Mouse (Mus musculus) neural tube, embryonic 13.5 days (tissue): ENCODE data around the gene Nupl1. TPM values are rescaled to one million over a fixed set of nuclear protein-coding genes. Genes with fewer than 3 reads are reported as not detected.

Experiments
- ATAC-seq: fragments of 200-750 bp; cut with Nextera tagmentation; 2 replicates; pipeline ENCODE4 v1.8.0; 2017; ENCODE audit warnings: low read depth, mild to moderate bottlenecking, moderate TSS enrichment, moderate library complexity
- H3K27ac ChIP-seq: fragments of 300-500 bp; sonication (generic); replicated peaks from 2 replicates; pipeline ENCODE4 v1.5.1; 2015; ENCODE audit warnings: moderate library complexity, mild to moderate bottlenecking, inconsistent platforms
- H3K27me3 ChIP-seq: fragments of 300-500 bp; sonication (generic); 2 replicates; pipeline ENCODE4 v1.6.1; 2015; ENCODE audit warnings: mild to moderate bottlenecking, inconsistent platforms
- H3K36me3 ChIP-seq: fragments of 300-500 bp; sonication (generic); 2 replicates; pipeline ENCODE4 v1.6.1; 2015; ENCODE audit warnings: mild to moderate bottlenecking, inconsistent platforms
- H3K4me1 ChIP-seq: fragments of 300-500 bp; sonication (generic); replicated peaks from 2 replicates; pipeline ENCODE4 v1.6.1; 2015; ENCODE audit warnings: inconsistent platforms
- H3K4me2 ChIP-seq: fragments of 300-500 bp; sonication (generic); 2 replicates; pipeline ENCODE4 v1.6.1; 2015; ENCODE audit warnings: inconsistent platforms, mild to moderate bottlenecking, moderate library complexity
- H3K4me3 ChIP-seq: fragments of 300-500 bp; sonication (generic); 2 replicates; pipeline ENCODE4 v1.5.1; 2015; ENCODE audit warnings: mild to moderate bottlenecking, inconsistent platforms
- H3K9ac ChIP-seq: fragments of 300-500 bp; sonication (generic); 2 replicates; pipeline ENCODE4 v1.6.1; 2015; ENCODE audit warnings: moderate library complexity, mild to moderate bottlenecking, inconsistent platforms
- H3K9me3 ChIP-seq: fragments of 300-500 bp; sonication (generic); 2 replicates; pipeline ENCODE4 v1.6.1; 2016; ENCODE audit warnings: inconsistent platforms
- WGBS: fragments of 180-500 bp; shearing (Covaris S2); methylation state at CpG from one replicate; pipeline ENCODE4 v1.1.7; 2015; 5-methylcytosine and 5-hydroxymethylcytosine counted together
- polyA plus RNA-seq: library from polyadenylated mRNA; unstranded; fragments of >200 nt; fragmentation: Nextera tagmentation; extraction: Ambion mirVana; gene quantifications from 2 replicates; pipeline ENCODE4 v1.2.1, GENCODE M21; 2015

Nupl1 gene
- polyA plus RNA-seq, 1 experiment from 2014 or later, result not detected

DNA sequence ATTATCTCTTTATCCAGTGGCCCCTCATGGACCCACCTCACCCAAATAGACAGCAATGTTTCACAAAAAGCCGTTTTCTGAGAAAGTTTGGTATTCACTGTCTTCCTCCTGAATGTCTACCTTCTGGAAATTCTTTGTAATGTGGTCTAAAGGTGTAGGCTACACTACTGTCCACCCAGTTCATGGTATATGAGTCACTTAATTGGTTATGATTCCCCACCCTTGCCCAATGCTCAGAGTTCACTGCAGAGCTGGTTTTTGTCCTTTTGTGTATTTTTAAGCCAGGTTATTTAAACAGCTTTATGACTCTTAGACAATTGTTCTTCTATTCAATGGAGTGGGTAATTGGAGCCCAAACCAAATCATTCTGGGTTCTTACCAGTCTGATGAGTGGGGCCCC is 35.1 kb downstream of the Nupl1 start:
- Histone ChIP-seq H3K9me3 (no peaks in the 10 kb centered on the region), H3K9ac (no peak overlapping the region), H3K27me3 (no peaks in the 10 kb centered on the region), H3K27ac (no peak overlapping the region), H3K4me2 (no peak overlapping the region), H3K36me3 (peaks cover 29% of the 10 kb centered on the region), H3K4me3 (no peak overlapping the region), H3K4me1 (no peaks in the 10 kb centered on the region)
- no peak for ATAC-seq
- WGBS, result 86% methylated on average over 1 of the region's 1 CpGs

DNA sequence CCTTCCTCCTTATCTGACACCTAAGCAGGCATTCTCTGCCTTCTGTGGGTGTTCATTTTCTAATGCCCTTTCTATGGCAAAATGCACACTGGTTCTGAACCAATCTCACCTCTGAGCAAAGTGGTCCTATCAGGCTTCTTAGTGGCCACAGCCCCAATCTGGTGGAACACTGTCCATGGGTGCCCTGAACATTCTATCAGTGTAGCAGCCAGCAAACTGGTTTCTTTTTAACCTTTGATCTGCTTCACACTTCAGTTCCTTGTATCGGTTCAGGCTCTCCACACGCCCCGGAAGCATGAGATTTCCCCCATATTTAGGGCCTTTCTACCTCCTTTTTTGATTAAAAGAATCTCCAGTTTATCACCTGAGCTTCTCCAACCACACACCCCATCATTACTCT is 36.2 kb downstream of the Nupl1 start:
- H3K27ac ChIP-seq, result no peak overlapping the region
- WGBS, result 97% methylated on average over 3 of the region's 3 CpGs
- ATAC-seq, result no peak

DNA sequence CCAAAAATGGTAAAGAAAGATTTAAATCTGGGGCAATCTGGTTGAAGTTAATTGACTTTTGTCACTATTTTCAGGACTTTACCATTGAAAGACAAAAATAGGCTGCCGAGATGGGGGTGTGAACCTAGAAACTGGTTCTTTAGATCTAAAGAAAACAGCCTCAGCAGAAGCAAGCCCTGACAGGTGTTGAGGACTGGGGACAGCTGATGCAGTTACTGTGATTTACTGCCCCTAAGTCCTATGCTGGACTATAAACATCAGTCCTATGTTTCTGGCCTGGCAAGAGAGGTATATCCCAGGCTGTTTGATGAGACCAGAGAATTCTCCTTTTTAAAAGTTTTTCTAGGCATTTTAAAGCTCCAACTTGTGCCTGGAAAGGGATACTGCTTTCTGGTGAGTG is 37.2 kb downstream of the Nupl1 start:
- Histone ChIP-seq H3K36me3 (peaks cover 18% of the 10 kb centered on the region), H3K27ac (no peak overlapping the region), H3K4me2 (no peak overlapping the region), H3K27me3 (no peaks in the 10 kb centered on the region), H3K4me3 (no peak overlapping the region), H3K9me3 (no peaks in the 10 kb centered on the region), H3K4me1 (no peaks in the 10 kb centered on the region), H3K9ac (no peak overlapping the region)
- ATAC-seq, result no peak
- 79% methylated on average over 1 of the region's 1 CpGs for WGBS

More for the DNA sequence above, 36.2 kb downstream of the Nupl1 start:
- H3K27me3 ChIP-seq, result no peaks in the 10 kb centered on the region
- no peak overlapping the region for H3K9ac ChIP-seq
- no peaks in the 10 kb centered on the region for H3K4me1 ChIP-seq
- peaks cover 25% of the 10 kb centered on the region for H3K36me3 ChIP-seq
- H3K4me2 ChIP-seq, result no peak overlapping the region
- H3K9me3 ChIP-seq, result no peaks in the 10 kb centered on the region
- H3K4me3 ChIP-seq, result no peak overlapping the region

DNA sequence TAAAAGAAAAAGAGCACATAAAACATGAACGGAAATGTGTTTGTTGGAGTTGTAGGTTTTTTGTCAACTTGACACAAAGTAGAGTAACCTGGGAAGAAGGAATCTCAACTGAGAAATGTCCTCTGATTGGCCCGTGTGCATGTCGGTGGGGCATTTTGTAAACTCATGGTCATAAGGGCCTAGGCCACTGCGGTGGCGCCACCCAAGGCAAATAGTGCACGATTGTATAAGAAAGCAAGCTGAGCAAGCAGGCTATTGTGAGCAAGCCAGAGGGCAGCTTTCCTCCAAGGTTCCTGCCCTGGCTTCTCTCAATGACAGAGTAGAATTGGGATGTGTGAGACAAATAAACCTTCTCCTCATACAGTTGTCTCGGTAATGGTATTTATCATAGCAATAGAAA is 42.1 kb downstream of the Nupl1 start:
- no peak overlapping the region for H3K4me2 ChIP-seq
- no peaks in the 10 kb centered on the region for H3K36me3 ChIP-seq
- WGBS, result 91% methylated on average over 7 of the region's 7 CpGs
- no peaks in the 10 kb centered on the region for H3K27me3 ChIP-seq
- H3K4me1 ChIP-seq, result no peaks in the 10 kb centered on the region
- H3K4me3 ChIP-seq, result no peak overlapping the region
- ATAC-seq, result no peak
- H3K9me3 ChIP-seq, result no peaks in the 10 kb centered on the region
- no peak overlapping the region for H3K9ac ChIP-seq
- H3K27ac ChIP-seq, result no peak overlapping the region

DNA sequence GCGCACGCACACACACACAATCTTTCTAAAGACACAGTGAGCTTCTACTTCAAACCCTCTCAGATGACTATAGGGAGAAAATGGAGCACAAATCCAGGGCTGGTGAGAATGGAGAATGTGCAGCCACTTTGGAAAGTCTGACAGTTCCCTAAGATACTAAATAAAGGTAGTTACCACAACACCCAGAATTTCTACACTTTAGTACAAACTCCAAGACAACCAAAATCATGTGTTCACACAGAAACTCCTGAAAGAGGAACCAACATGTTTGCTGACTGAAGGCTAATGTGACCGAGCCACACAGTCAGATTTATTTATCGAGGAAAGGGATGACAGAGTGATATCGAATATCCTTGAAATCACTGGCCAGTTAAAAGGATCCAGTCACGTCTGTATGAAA is 46.2 kb downstream of the Nupl1 start:
- no peaks in the 10 kb centered on the region for H3K9me3 ChIP-seq
- no peak overlapping the region for H3K9ac ChIP-seq
- no peaks in the 10 kb centered on the region for H3K27me3 ChIP-seq
- H3K4me1 ChIP-seq, result no peaks in the 10 kb centered on the region
- 96% methylated on average over 6 of the region's 6 CpGs for WGBS
- no peak for ATAC-seq
- no peak overlapping the region for H3K4me3 ChIP-seq
- H3K4me2 ChIP-seq, result no peak overlapping the region
- no peaks in the 10 kb centered on the region for H3K36me3 ChIP-seq
- H3K27ac ChIP-seq, result no peak overlapping the region

DNA sequence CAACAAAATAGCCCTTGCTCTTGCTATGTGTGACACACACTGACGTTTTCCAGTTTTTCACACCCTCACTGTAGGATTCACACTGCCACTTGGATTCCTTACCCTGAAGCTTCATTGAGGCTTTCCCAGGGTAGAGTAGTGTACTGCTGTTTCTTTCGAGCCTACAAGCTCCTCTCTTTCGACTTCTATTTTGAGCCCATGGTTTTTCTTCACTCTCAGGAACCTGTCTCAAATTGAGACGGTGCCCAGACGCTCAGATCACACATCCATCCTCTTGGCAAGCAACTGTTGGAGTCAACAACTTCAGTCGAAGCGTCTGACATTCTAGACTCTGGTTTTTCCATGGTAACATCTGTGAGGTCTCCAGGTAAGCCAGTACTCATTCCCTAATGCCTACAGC is 54.3 kb downstream of the Nupl1 start, which contains the start of gene Atp8a2:
Gene Atp8a2, minus strand, starts transcription at position 296 of the 400 bp plus-strand sequence.
- no peaks in the 10 kb centered on the region for H3K4me1 ChIP-seq
- no peak for ATAC-seq
- H3K4me3 ChIP-seq, result no peak within 1 kb of the TSS
- H3K27me3 ChIP-seq, result no peaks in the 10 kb centered on the region
- no peak within 1 kb of the TSS for H3K9ac ChIP-seq
- WGBS, result 80% methylated on average over 7 of the region's 7 CpGs
- no peaks in the 10 kb centered on the region for H3K36me3 ChIP-seq
- H3K9me3 ChIP-seq, result no peaks in the 10 kb centered on the region
- no peak within 1 kb of the TSS for H3K4me2 ChIP-seq
- H3K27ac ChIP-seq, result no peak within 1 kb of the TSS

DNA sequence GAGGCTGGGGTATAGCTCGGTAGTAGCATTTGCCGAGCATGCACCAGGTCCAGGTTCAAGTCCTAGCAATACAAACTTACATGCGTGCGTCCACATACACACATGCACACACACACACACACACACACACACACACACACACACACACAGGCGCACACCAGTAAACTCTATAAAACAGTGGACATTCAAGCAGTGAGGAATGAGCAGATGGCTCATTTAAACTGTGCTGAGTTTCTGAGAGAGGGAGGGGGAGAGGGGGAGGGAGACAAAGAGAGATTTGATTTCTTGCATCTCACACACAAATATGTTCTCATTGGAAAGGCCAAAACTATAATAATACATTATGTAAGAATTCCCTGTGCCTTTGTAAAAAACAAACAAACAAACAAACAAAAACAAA is 55.2 kb downstream of the Nupl1 start:
- Histone ChIP-seq H3K36me3 (no peaks in the 10 kb centered on the region), H3K27me3 (no peaks in the 10 kb centered on the region), H3K27ac (no peak overlapping the region), H3K4me1 (no peaks in the 10 kb centered on the region), H3K9ac (no peak overlapping the region), H3K4me3 (no peak overlapping the region), H3K9me3 (no peaks in the 10 kb centered on the region), H3K4me2 (no peak overlapping the region)
- WGBS, result 69% methylated on average over 5 of the region's 5 CpGs
- no peak for ATAC-seq

GRCm38 (mm10) chr14:60194606-60195005 is 56.6 kb downstream of the Nupl1 start:
- ATAC-seq, result no peak
- 100% methylated on average over 1 of the region's 1 CpGs for WGBS
- Histone ChIP-seq H3K27me3 (no peaks in the 10 kb centered on the region), H3K27ac (no peak overlapping the region), H3K9me3 (no peaks in the 10 kb centered on the region), H3K4me3 (no peak overlapping the region), H3K4me1 (no peaks in the 10 kb centered on the region), H3K9ac (no peak overlapping the region), H3K4me2 (no peak overlapping the region), H3K36me3 (no peaks in the 10 kb centered on the region)

DNA sequence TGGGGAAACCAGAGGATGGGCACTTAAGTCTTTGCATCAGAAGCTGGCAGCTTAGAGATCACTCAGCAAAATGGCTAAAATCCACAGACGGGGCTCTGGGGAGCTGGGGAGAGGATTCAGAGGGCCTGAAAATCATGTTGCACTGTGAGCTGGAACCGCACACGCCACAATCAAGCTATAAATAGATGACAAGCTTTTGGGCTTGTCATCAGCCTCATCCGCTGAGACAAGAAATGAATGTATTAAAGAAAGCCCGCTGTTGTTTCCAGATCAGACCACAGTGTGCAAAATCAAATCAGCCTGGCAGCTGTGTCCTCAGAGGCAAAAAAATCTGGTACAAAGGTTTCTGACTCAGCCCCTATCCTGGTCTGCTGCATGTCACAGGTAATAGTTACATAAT is 61.5 kb downstream of the Nupl1 start:
- no peak for ATAC-seq
- 79% methylated on average over 5 of the region's 5 CpGs for WGBS
- H3K27ac ChIP-seq, result no peak overlapping the region
- H3K4me3 ChIP-seq, result no peak overlapping the region
- no peaks in the 10 kb centered on the region for H3K27me3 ChIP-seq
- H3K9ac ChIP-seq, result no peak overlapping the region
- no peak overlapping the region for H3K4me2 ChIP-seq
- H3K9me3 ChIP-seq, result no peaks in the 10 kb centered on the region
- no peaks in the 10 kb centered on the region for H3K36me3 ChIP-seq
- H3K4me1 ChIP-seq, result no peaks in the 10 kb centered on the region

DNA sequence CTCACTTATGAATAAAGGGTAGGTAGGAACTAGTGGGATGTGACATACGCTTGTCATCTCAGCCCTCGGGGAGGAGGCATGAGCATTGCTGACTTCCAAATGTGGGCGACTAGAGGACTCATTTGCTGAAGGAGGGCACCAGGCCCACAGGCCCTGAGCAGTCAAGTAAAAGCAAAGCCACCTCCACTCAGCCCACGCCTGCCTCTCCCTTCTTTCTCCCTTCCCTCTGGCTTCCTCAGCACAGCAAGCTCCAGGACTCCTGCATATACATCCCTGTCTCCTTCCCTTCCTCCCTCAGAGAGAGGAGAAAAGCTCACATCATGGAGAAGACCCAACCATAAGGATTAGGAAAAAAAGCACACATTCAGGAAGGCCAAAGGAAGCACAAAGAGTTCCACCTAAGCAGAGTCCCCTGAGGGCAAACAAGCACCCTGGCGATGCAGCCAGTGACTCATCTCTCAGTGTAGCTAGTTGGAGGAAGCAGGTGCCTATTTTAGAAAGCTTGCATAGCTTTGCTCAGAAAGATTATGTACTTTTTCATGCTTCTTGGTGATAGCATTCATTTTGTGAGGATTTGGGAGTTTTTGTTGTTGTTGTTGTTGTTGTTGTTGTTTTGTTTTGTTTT is 62.9 kb downstream of the Nupl1 start:
- no peak overlapping the region for H3K4me3 ChIP-seq
- no peak for ATAC-seq
- no peak overlapping the region for H3K9ac ChIP-seq
- no peaks in the 10 kb centered on the region for H3K36me3 ChIP-seq
- no peaks in the 10 kb centered on the region for H3K4me1 ChIP-seq
- 78% methylated on average over 5 of the region's 5 CpGs for WGBS
- H3K9me3 ChIP-seq, result no peaks in the 10 kb centered on the region
- H3K27ac ChIP-seq, result no peak overlapping the region
- H3K27me3 ChIP-seq, result no peaks in the 10 kb centered on the region
- H3K4me2 ChIP-seq, result no peak overlapping the region

- no peak for ATAC-seq
- H3K4me2 ChIP-seq, result no peak overlapping the region
- H3K4me1 ChIP-seq, result peaks cover 28% of the 10 kb centered on the region
- H3K4me3 ChIP-seq, result no peak overlapping the region
- 0 out of 2 replicates have a peak, but pooled peaks cover 9% of the 10 kb centered on the region for H3K36me3 ChIP-seq
- no peak overlapping the region for H3K27ac ChIP-seq
- no peak overlapping the region for H3K9ac ChIP-seq
- WGBS, result 94% methylated on average over 2 of the region's 2 CpGs
- H3K9me3 ChIP-seq, result no peaks in the 10 kb centered on the region
- H3K27me3 ChIP-seq, result peaks cover 14% of the 10 kb centered on the region
These were observed 69.9 kb downstream of the Nupl1 start for GRCm38 (mm10) chr14:60181306-60181705.

GRCm38 (mm10) chr14:60178571-60178955 is 72.7 kb downstream of the Nupl1 start:
- H3K9me3 ChIP-seq, result no peaks in the 10 kb centered on the region
- H3K27ac ChIP-seq, result no peak overlapping the region
- 0 out of 2 replicates have a peak, but pooled peaks cover 9% of the 10 kb centered on the region for H3K36me3 ChIP-seq
- no peak overlapping the region for H3K9ac ChIP-seq
- peak overlapping the region; percentile 74 for H3K4me3 ChIP-seq
- H3K4me1 ChIP-seq, result peaks cover 34% of the 10 kb centered on the region
- H3K4me2 ChIP-seq, result peak overlapping the region; percentile 85
- 29% methylated on average over 2 of the region's 2 CpGs for WGBS
- H3K27me3 ChIP-seq, result peaks cover 34% of the 10 kb centered on the region
- ATAC-seq, result no peak
